Mouse (Mus musculus): ENCODE data around the gene Apoa4. TPM values are rescaled to one million over a fixed set of nuclear protein-coding genes. Genes with fewer than 3 reads are reported as not detected.

Gene Apoa4
- under 1 TPM in 1 of 4 experiments, not detected in 3; 0.16 TPM for total RNA-seq (2022)

GRCm38 (mm10) chr9:46240526-46241153 lies at the start of gene Apoa4:
TSS of gene Apoa4 (plus strand) at chr9:46240696.
- no peak for DNase-seq

- DNase-seq, result no peak
Observed at GRCm38 (mm10) chr9:46191234-46191633, 49.3 kb upstream of the Apoa4 start.

GRCm38 (mm10) chr9:46191644-46192043 lies 48.9 kb upstream of the Apoa4 start:
- DNase-seq, result no peak

GRCm38 (mm10) chr9:46192642-46193041 lies 47.9 kb upstream of the Apoa4 start:
- no peak for DNase-seq

- DNase-seq, result no peak
Observed at GRCm38 (mm10) chr9:46194809-46195208, 45.7 kb upstream of the Apoa4 start.

- peak; percentile 48 for DNase-seq
Observed at GRCm38 (mm10) chr9:46196699-46197169, 43.8 kb upstream of the Apoa4 start.

GRCm38 (mm10) chr9:46198461-46198860 lies 42.0 kb upstream of the Apoa4 start:
- no peak for DNase-seq

GRCm38 (mm10) chr9:46198936-46199335 lies 41.6 kb upstream of the Apoa4 start:
- DNase-seq, result no peak

GRCm38 (mm10) chr9:46199609-46200008 lies 40.9 kb upstream of the Apoa4 start:
- peak; percentile 73 for DNase-seq

- no peak for DNase-seq
Observed at GRCm38 (mm10) chr9:46206834-46207500, 33.5 kb upstream of the Apoa4 start.

- DNase-seq, result no peak
Observed at GRCm38 (mm10) chr9:46207501-46207869, 33.0 kb upstream of the Apoa4 start.

- no peak for DNase-seq
Observed at GRCm38 (mm10) chr9:46208401-46208974, 32.0 kb upstream of the Apoa4 start.

GRCm38 (mm10) chr9:46210473-46210872 lies 30.0 kb upstream of the Apoa4 start:
- DNase-seq, result no peak

- no peak for DNase-seq
Observed at GRCm38 (mm10) chr9:46214276-46214675, 26.2 kb upstream of the Apoa4 start.

GRCm38 (mm10) chr9:46214946-46215337 lies 25.6 kb upstream of the Apoa4 start:
- DNase-seq, result no peak

- DNase-seq, result no peak
Observed at GRCm38 (mm10) chr9:46215338-46216322, 24.9 kb upstream of the Apoa4 start.

GRCm38 (mm10) chr9:46216744-46217470 lies 23.6 kb upstream of the Apoa4 start:
- no peak for DNase-seq

GRCm38 (mm10) chr9:46218176-46218575 lies 22.3 kb upstream of the Apoa4 start:
- no peak for DNase-seq

GRCm38 (mm10) chr9:46223090-46223489 lies 17.4 kb upstream of the Apoa4 start:
- DNase-seq, result no peak

- no peak for DNase-seq
Observed at GRCm38 (mm10) chr9:46224101-46224500, 16.4 kb upstream of the Apoa4 start.

- no peak for DNase-seq
Observed at GRCm38 (mm10) chr9:46224945-46225660, 15.4 kb upstream of the Apoa4 start.
